Mouse (Mus musculus) skeletal muscle tissue, adult 2 months (tissue): ENCODE measurements at regions not wholly inside any gene's neighbourhood (a gene's known extent, or its start where the extent isn't known, plus 50 kb on each side); places are given as distances from the start of the nearest gene placed in this dataset.

Source experiments
- DNase-seq: peaks from one replicate; pipeline ENCODE4 v3.0.0-alpha.2; 2012; ENCODE audit warnings: low read depth, low spot score

- DNase-seq: no peak
Measured at GRCm38 (mm10) chr13:39823346-39823954, 537.8 kb downstream of the Ofcc1 start.

GRCm38 (mm10) chr13:39774554-39774953, 586.7 kb downstream of the Ofcc1 start:
- no peak for DNase-seq

GRCm38 (mm10) chr13:39774111-39774510, 587.1 kb downstream of the Ofcc1 start:
- DNase-seq: no peak

GRCm38 (mm10) chr13:39769228-39769627, 592.0 kb downstream of the Ofcc1 start:
- no peak for DNase-seq

GRCm38 (mm10) chr13:39766897-39767296, 594.4 kb downstream of the Ofcc1 start:
- no peak for DNase-seq
